Mouse (Mus musculus) frontal cortex, postnatal 10 days (tissue): Measurements from ENCODE around the gene Mrps18b.
"Not testable (repeated sequence)": the region's sequence is repeated elsewhere in the genome, so short reads cannot be mapped to it uniquely, and the experiment has no call there.

ENCODE experiments used
- DNase-seq, 2 experiments: peaks; one replicate each; pipeline ENCODE4 v3.0.0; 2022; ENCODE audit warnings: low spot score in 2 of 2, mixed read lengths in 1 of 2

Gene Mrps18b

GRCm38 (mm10) chr17:35916297-35917142 is at the start of gene Mrps18b, which contains the start of gene Ppp1r10:
TSS of gene Mrps18b (minus strand) at chr17:35916389.
TSS of gene Ppp1r10 (plus strand) at chr17:35916434.
- DNase-seq: peak; percentile 99

GRCm38 (mm10) chr17:35963279-35963678 is 47.1 kb upstream of the Mrps18b start:
- no peak for DNase-seq

- DNase-seq: no peak
Measured at GRCm38 (mm10) chr17:35958533-35959223, 42.5 kb upstream of the Mrps18b start.

- no peak for DNase-seq
Measured at GRCm38 (mm10) chr17:35954665-35955064, 38.5 kb upstream of the Mrps18b start.

- not testable (repeated sequence) for DNase-seq
Measured at GRCm38 (mm10) chr17:35952559-35952958, 36.4 kb upstream of the Mrps18b start.

- DNase-seq: not testable (repeated sequence)
Measured at GRCm38 (mm10) chr17:35950946-35951345, 34.8 kb upstream of the Mrps18b start.

GRCm38 (mm10) chr17:35939941-35940340 is 23.8 kb upstream of the Mrps18b start:
- no peak for DNase-seq

GRCm38 (mm10) chr17:35939108-35939507 is 22.9 kb upstream of the Mrps18b start:
- no peak for DNase-seq

GRCm38 (mm10) chr17:35937700-35938348 is 21.6 kb upstream of the Mrps18b start:
- no peak for DNase-seq

- not testable (repeated sequence) for DNase-seq
Measured at GRCm38 (mm10) chr17:35935763-35936162, 19.6 kb upstream of the Mrps18b start.

- DNase-seq: no peak
Measured at GRCm38 (mm10) chr17:35932608-35933007, 16.4 kb upstream of the Mrps18b start.

GRCm38 (mm10) chr17:35930627-35931026 is 14.4 kb upstream of the Mrps18b start:
- DNase-seq: no peak

GRCm38 (mm10) chr17:35929534-35929933 is 13.3 kb upstream of the Mrps18b start:
- DNase-seq: no peak

- no peak for DNase-seq
Measured at GRCm38 (mm10) chr17:35927471-35927870, 11.3 kb upstream of the Mrps18b start.

GRCm38 (mm10) chr17:35923281-35923680 is 7.1 kb upstream of the Mrps18b start:
- peak in 1 of 2 experiments; percentile 12 for DNase-seq

GRCm38 (mm10) chr17:35922566-35922965 is 6.4 kb upstream of the Mrps18b start:
- no peak for DNase-seq

- no peak for DNase-seq
Measured at GRCm38 (mm10) chr17:35921710-35922109, 5.5 kb upstream of the Mrps18b start.

GRCm38 (mm10) chr17:35920862-35921562 is 4.8 kb upstream of the Mrps18b start:
- DNase-seq: peak in 1 of 2 experiments; percentile 22

GRCm38 (mm10) chr17:35920384-35920783 is 4.2 kb upstream of the Mrps18b start:
- peak in 1 of 2 experiments; percentile 10 for DNase-seq

GRCm38 (mm10) chr17:35919864-35920301 is 3.7 kb upstream of the Mrps18b start:
- peak in 1 of 2 experiments; percentile 10 for DNase-seq

- DNase-seq: peak; percentile 92 to 95
Measured at GRCm38 (mm10) chr17:35919060-35919715, 3.0 kb upstream of the Mrps18b start.
